Mouse (Mus musculus): Measurements from ENCODE around the gene Fam193b.
"Not testable (repeated sequence)": the region's sequence is repeated elsewhere in the genome, so short reads cannot be mapped to it uniquely, and the experiment has no call there.

Fam193b gene

GRCm38 (mm10) chr13:55571977-55572376 lies 1.1 kb upstream of the Fam193b start:
- DNase-seq (ENCODE audit: low read depth, low spot score): no peak

GRCm38 (mm10) chr13:55570286-55570973 lies 490 bp downstream of the Fam193b start:
- peak; percentile 57 for DNase-seq (ENCODE audit: low read depth, low spot score)

- peak; percentile 46 for DNase-seq (ENCODE audit: low read depth, low spot score)
These were observed 1.1 kb downstream of the Fam193b start for GRCm38 (mm10) chr13:55569726-55570285.

GRCm38 (mm10) chr13:55568524-55568923 lies 2.4 kb downstream of the Fam193b start:
- DNase-seq (ENCODE audit: low read depth, low spot score): not testable (repeated sequence)

GRCm38 (mm10) chr13:55567949-55568348 lies 3.0 kb downstream of the Fam193b start:
- DNase-seq (ENCODE audit: low read depth, low spot score): no peak

GRCm38 (mm10) chr13:55567001-55567400 lies 3.9 kb downstream of the Fam193b start:
- no peak for DNase-seq (ENCODE audit: low read depth, low spot score)

GRCm38 (mm10) chr13:55563266-55563879 lies 7.5 kb downstream of the Fam193b start:
- DNase-seq (ENCODE audit: low read depth, low spot score): no peak

GRCm38 (mm10) chr13:55557499-55557898 lies 13.4 kb downstream of the Fam193b start:
- no peak for DNase-seq (ENCODE audit: low read depth, low spot score)

- DNase-seq (ENCODE audit: low read depth, low spot score): no peak
These were observed 15.0 kb downstream of the Fam193b start for GRCm38 (mm10) chr13:55555921-55556320.

GRCm38 (mm10) chr13:55549061-55549460 lies 21.9 kb downstream of the Fam193b start:
- DNase-seq (ENCODE audit: low read depth, low spot score): no peak

GRCm38 (mm10) chr13:55548426-55548825 lies 22.5 kb downstream of the Fam193b start:
- DNase-seq (ENCODE audit: low read depth, low spot score): no peak

GRCm38 (mm10) chr13:55547916-55548315 lies 23.0 kb downstream of the Fam193b start:
- no peak for DNase-seq (ENCODE audit: low read depth, low spot score)

GRCm38 (mm10) chr13:55544792-55545191 lies 26.1 kb downstream of the Fam193b start:
- no peak for DNase-seq (ENCODE audit: low read depth, low spot score)

- DNase-seq (ENCODE audit: low read depth, low spot score): no peak
These were observed 27.5 kb downstream of the Fam193b start for GRCm38 (mm10) chr13:55543447-55543846.

GRCm38 (mm10) chr13:55542891-55543290 lies 28.0 kb downstream of the Fam193b start:
- no peak for DNase-seq (ENCODE audit: low read depth, low spot score)

- DNase-seq (ENCODE audit: low read depth, low spot score): no peak
These were observed 30.0 kb downstream of the Fam193b start for GRCm38 (mm10) chr13:55540933-55541332.

GRCm38 (mm10) chr13:55536194-55537175 lies 34.4 kb downstream of the Fam193b start, which contains the start of gene Ddx41:
Gene Ddx41, minus strand, starts transcription at chr13:55536658.
- DNase-seq (ENCODE audit: low read depth, low spot score): peak; percentile 100

GRCm38 (mm10) chr13:55535796-55536193 lies 35.1 kb downstream of the Fam193b start:
- no peak for DNase-seq (ENCODE audit: low read depth, low spot score)

- no peak for DNase-seq (ENCODE audit: low read depth, low spot score)
These were observed 35.7 kb downstream of the Fam193b start for GRCm38 (mm10) chr13:55535191-55535590.

GRCm38 (mm10) chr13:55529198-55529915 lies 41.6 kb downstream of the Fam193b start, which contains the start of gene Dok3:
Gene Dok3, minus strand, starts transcription at chr13:55529296.
- no peak for DNase-seq (ENCODE audit: low read depth, low spot score)

All from ZHBTc4 (cell line).